Mouse (Mus musculus) CD8-positive naive resting alpha-beta T cell, adult 57 days (primary cell): Measurements from ENCODE around the gene Gm21409. TPM values are rescaled to one million over a fixed set of nuclear protein-coding genes. Genes with fewer than 3 reads are reported as not detected.

Experiments used
- total RNA-seq: library from RNA; stranded (reverse); gene quantifications from one replicate; pipeline ENCODE4 v1.2.4, GENCODE M21; 2023

Gene Gm21409
- not detected for total RNA-seq

DNA sequence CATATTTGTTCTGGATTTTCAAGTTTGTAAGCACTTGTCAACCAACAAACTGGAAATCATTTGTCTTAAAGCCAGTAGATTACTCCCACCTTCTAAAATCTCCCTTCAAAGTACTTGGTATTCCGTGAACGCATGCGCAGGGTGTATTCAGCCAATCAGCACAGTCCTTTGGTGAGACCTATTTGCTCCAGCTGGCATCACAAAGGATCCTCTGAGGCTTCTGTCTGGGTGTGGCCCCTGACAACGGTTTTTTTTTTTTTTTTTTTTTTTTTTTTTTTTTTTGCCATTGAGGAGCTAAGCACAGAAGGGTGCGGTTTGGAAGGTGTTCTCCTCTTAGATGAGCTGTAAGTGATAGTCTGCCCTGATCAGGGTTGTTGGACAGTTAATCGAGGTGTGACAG, at the start of gene Gm21409:
Gene Gm21409 (plus strand): TSS at position 301 of the 400 bp plus-strand sequence.

Other genes with a start within 250 kb of the Gm21409 start
- not detected for gene Gm21394, start 181.8 kb upstream of the Gm21409 start, total RNA-seq